Mouse (Mus musculus): ENCODE results near the gene Phactr2.

GRCm38 (mm10) chr10:13310075-13310474 is 164.1 kb downstream of the Phactr2 start:
- no peak for TF ChIP-seq CTCF (IDR thresholded peaks at IDR 0.05; ENCODE audit: borderline replicate concordance, extremely low read depth, insufficient read depth, insufficient read length)
- no peak for TF ChIP-seq POLR2A (IDR thresholded peaks at IDR 0.05; ENCODE audit: borderline replicate concordance, extremely low read depth, insufficient read depth, insufficient read length, poor library complexity, severe bottlenecking)
